Mouse (Mus musculus): ENCODE data around the gene 4933411K16Rik.

DNA sequence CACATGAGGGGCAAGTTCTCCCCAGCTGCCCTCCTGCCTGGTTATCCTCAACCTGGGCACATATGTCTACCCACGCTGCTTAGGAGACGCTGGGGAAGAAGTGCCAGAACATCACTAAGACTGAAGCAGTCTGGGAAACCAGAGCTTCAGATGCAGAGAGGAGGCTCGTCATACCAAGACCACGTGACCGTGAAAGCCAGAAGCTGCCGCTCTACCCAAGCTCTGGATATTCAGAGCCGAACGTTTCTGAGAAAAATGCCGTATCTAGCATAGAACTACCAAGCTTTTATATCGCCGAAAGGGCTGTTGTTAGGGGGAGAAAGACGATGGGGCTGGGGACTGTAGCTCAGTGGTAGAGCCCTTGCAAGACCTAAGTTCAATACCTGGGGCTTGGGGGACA lies 13.7 kb upstream of the 4933411K16Rik start:
- TF ChIP-seq POLR2A (IDR thresholded peaks at IDR 0.05; ENCODE audit: control insufficient read depth, extremely low read depth, insufficient read depth, low read length, poor library complexity) (no peak), CTCF (IDR thresholded peaks at IDR 0.05; ENCODE audit: borderline replicate concordance, control insufficient read depth, extremely low read depth, insufficient read depth, low read length, poor library complexity) (no peak)

All from thymus, adult 2 months (tissue).